Comparison of ENCODE assay signal across 20 mouse cellular contexts in the genomic region with DNA sequence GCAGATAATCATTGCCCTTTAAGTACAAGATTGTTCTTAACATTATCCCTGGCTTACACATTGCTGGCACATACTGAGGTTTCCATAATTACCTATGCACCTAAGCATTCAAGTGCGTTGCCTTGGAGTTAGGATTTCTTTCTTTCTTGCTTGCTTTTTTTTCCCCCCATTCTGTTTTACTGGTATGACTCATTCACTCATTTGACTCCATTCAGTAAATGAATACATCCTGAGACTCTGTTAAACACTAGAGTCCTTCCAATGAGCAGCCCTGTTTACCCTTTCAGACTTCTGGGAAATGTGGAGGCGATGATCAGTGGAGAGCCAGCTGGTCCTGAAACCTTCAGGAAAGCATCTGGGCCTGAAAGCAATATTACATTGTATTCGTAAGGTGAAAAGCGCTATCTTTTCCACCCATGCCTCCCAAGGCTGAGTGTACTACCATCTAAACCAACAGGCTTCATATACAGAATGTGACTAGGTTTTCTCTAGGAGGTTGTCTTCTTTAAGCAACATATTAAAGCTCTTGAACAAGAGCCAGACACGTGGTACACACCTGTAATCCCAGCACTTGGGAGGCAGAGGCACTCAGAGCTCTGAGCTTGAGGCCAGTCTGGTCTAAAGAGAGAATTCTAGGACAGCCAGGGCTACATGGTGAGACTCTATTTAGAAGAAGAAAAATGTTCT.
DNase-seq lines count a peak whose midpoint lies in the region; ATAC-seq and TF ChIP-seq lines count a peak whose summit lies in the region.
"Had no signal": no experiment of that assay in that cellular context is flagged by ENCODE, and none has a peak within 500 bp of the region (broad histone marks: within the 10 kb centered on the region; RNA-seq: fewer than 3 reads in every experiment).

No protein-coding gene starts in this region.

- H3K4me2 ChIP-seq in lung, postnatal 0 days (replicated peaks; ENCODE audit: low read depth, low read length) = no peak overlapping the region
- H3K4me2 ChIP-seq in liver, embryonic 14.5 days (ENCODE audit: low read depth) = peak overlapping the region; percentile 57
- H3K4me2 ChIP-seq: midbrain, embryonic 13.5 days; neural tube, embryonic 15.5 days had no signal

- H3K36me3 ChIP-seq in lung, postnatal 0 days (ENCODE audit: insufficient read depth, low read length) = no peaks in the 10 kb centered on the region
- H3K36me3 ChIP-seq in liver, embryonic 14.5 days (replicated peaks; ENCODE audit: control insufficient read depth, insufficient read depth, low read depth) = no peaks in the 10 kb centered on the region
- H3K36me3 ChIP-seq: embryonic facial prominence, embryonic 10.5 days; midbrain, embryonic 13.5 days; neural tube, embryonic 15.5 days had no signal

- TF ChIP-seq CTCF in lung, postnatal 0 days (IDR thresholded peaks at IDR 0.05) = no peak
- TF ChIP-seq CTCF in lung, adult 2 months (IDR thresholded peaks at IDR 0.05; ENCODE audit: insufficient read depth, low read length) = no peak
- no peak for TF ChIP-seq CTCF in liver, embryonic 14.5 days (IDR thresholded peaks at IDR 0.05; ENCODE audit: low read depth)

- no peak overlapping the region for H3K9ac ChIP-seq in lung, postnatal 0 days (replicated peaks; ENCODE audit: low read depth)
- peak overlapping the region; percentile 19 for H3K9ac ChIP-seq in liver, embryonic 14.5 days (replicated peaks)
- H3K9ac ChIP-seq: forebrain, postnatal 0 days; midbrain, embryonic 13.5 days; neural tube, embryonic 15.5 days had no signal

- no peak for TF ChIP-seq POLR2A in lung, adult 2 months (IDR thresholded peaks at IDR 0.05; ENCODE audit: borderline replicate concordance, extremely low read depth, low read depth, low read length)

- no peak overlapping the region for H3K27ac ChIP-seq in lung, postnatal 0 days (ENCODE audit: low read length)
- peak overlapping the region; percentile 77 for H3K27ac ChIP-seq in liver, embryonic 14.5 days
- H3K27ac ChIP-seq: embryonic facial prominence, embryonic 10.5 days; macrophage; midbrain, embryonic 13.5 days; neural tube, embryonic 15.5 days had no signal

- H3K4me3 ChIP-seq in lung, postnatal 0 days (ENCODE audit: low read depth, low read length) = no peak overlapping the region
- no peak overlapping the region for H3K4me3 ChIP-seq in lung, adult 2 months (replicated peaks; ENCODE audit: extremely low read depth, low read depth, low read length)
- no peak overlapping the region for H3K4me3 ChIP-seq in liver, embryonic 14.5 days (ENCODE audit: insufficient read depth in 1 of 2, low read depth in 2 of 2, low read length in 2 of 2)
- H3K4me3 ChIP-seq: embryonic facial prominence, embryonic 10.5 days; erythroblast, embryonic 14.5 days; midbrain, embryonic 13.5 days; myocyte; neural tube, embryonic 15.5 days had no signal

- peak; percentile 19 for DNase-seq in lung, postnatal 0 days (ENCODE audit: low spot score)
- no peak for DNase-seq in lung, adult 2 months
- DNase-seq in c-Kit-positive CD71-positive TER-119-negative erythroid progenitor cells, embryonic 14.5 days (ENCODE audit: low read depth) = peak; percentile 56
- peak in 1 of 3 experiments; percentile 35 for DNase-seq in liver, embryonic 14.5 days (ENCODE audit: low read depth in 3 of 3, low spot score in 3 of 3)
- DNase-seq in Muller cell, postnatal 12 days (ENCODE audit: inconsistent ontology term) = no peak
- no peak for DNase-seq in layer of hippocampus, adult 9-10 months (ENCODE audit: low spot score)
- DNase-seq in layer of hippocampus, adult 18-20 months (ENCODE audit: low spot score in 2 of 2) = no peak
- DNase-seq: adrenal gland, postnatal 25 days; cerebellum, adult 9-11 months; forebrain, postnatal 0 days; heart, adult 18-20 months; kidney, adult 9 months; kidney, postnatal 36 days; right cerebral cortex, postnatal 4 days had no signal

- no peaks in the 10 kb centered on the region for H3K27me3 ChIP-seq in lung, postnatal 0 days (replicated peaks; ENCODE audit: insufficient read depth, low read length)
- no peaks in the 10 kb centered on the region for H3K27me3 ChIP-seq in liver, embryonic 14.5 days (ENCODE audit: control insufficient read depth, insufficient read depth, low read length)
- H3K27me3 ChIP-seq: midbrain, embryonic 13.5 days; neural tube, embryonic 15.5 days had no signal

- TF ChIP-seq EP300 in lung, postnatal 0 days (IDR thresholded peaks at IDR 0.05) = no peak
- TF ChIP-seq EP300 in liver, embryonic 14.5 days (IDR thresholded peaks at IDR 0.05; ENCODE audit: low read depth) = no peak

- WGBS in lung, postnatal 0 days = 74% methylated on average over 5 of the region's 5 CpGs
- WGBS in lung, adult 2 months = 81% methylated on average over 5 of the region's 5 CpGs
- WGBS in liver, embryonic 14.5 days (ENCODE audit: insufficient replicate concordance) = 46% methylated on average over 5 of the region's 5 CpGs

- no peaks in the 10 kb centered on the region for H3K4me1 ChIP-seq in lung, postnatal 0 days (ENCODE audit: insufficient read depth, low read depth, low read length)
- no peaks in the 10 kb centered on the region for H3K4me1 ChIP-seq in lung, adult 2 months (ENCODE audit: control insufficient read depth, insufficient read depth, low read length)
- H3K4me1 ChIP-seq in liver, embryonic 14.5 days (replicated peaks; ENCODE audit: control insufficient read depth in 2 of 2, insufficient read depth in 2 of 2, low read length in 1 of 2) = peaks cover 31 to 34% of the 10 kb centered on the region in 2 experiments
- H3K4me1 ChIP-seq: embryonic facial prominence, embryonic 10.5 days; midbrain, embryonic 13.5 days; neural tube, embryonic 15.5 days had no signal

- no peaks in the 10 kb centered on the region for H3K9me3 ChIP-seq in lung, postnatal 0 days (ENCODE audit: low read length)
- no peaks in the 10 kb centered on the region for H3K9me3 ChIP-seq in liver, embryonic 14.5 days (ENCODE audit: control insufficient read depth, low read length)
- H3K9me3 ChIP-seq: embryonic facial prominence, embryonic 10.5 days; midbrain, embryonic 13.5 days; neural tube, embryonic 15.5 days had no signal

- ATAC-seq in lung, postnatal 0 days = no peak
- ATAC-seq in liver, embryonic 14.5 days (ENCODE audit: insufficient read depth) = peak; percentile 64
- ATAC-seq: forebrain, postnatal 0 days; midbrain, embryonic 13.5 days had no signal

Comparison
In these comparisons a context has a peak if more than half of its experiments do, and no peak if none do; other contexts are left out.
1. DNase-seq: peak in lung, postnatal 0 days (single experiment) and c-Kit-positive CD71-positive TER-119-negative erythroid progenitor cells, embryonic 14.5 days (single experiment); none in lung, adult 2 months (single experiment), Muller cell, postnatal 12 days (single experiment), layer of hippocampus, adult 9-10 months (single experiment) and layer of hippocampus, adult 18-20 months (0 of 2).